Mouse (Mus musculus): ENCODE results near the gene Emg1.

GRCm38 (mm10) chr6:124706061-124706627 lies 5.8 kb downstream of the Emg1 start:
- no peak for TF ChIP-seq POLR2A (IDR thresholded peaks at IDR 0.05; ENCODE audit: borderline replicate concordance, extremely low read depth, insufficient read depth, insufficient read length, poor library complexity, severe bottlenecking)
- TF ChIP-seq CTCF (IDR thresholded peaks at IDR 0.05; ENCODE audit: borderline replicate concordance, extremely low read depth, insufficient read depth, insufficient read length), result no peak
